In the genomic region with DNA sequence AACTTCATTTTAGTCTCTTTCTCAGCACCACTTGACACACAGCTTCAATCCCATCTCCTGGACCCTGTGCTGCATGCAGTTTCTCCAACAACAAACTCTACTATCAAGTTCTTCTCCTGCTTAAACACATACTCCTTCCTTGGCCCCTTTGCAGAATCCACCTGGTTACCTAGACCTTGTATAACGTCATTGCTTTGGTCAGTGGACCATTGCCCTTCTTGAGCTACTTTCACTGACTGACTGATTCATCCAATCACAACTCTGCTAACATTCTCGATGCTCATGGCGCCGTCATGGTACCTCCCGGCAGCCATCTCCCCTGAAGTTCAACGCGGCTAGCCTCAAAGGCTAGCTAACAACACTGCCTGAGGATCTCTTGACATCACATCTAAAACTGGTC, we compare ENCODE assay signal across 27 mouse cellular contexts. TPM values are rescaled to one million over a fixed set of nuclear protein-coding genes. Genes with fewer than 3 reads are reported as not detected.
"Had no signal": no experiment of that assay in that cellular context is flagged by ENCODE, and none has a peak within 500 bp of the region (broad histone marks: within the 10 kb centered on the region; RNA-seq: fewer than 3 reads in every experiment).

No protein-coding gene starts in this region.

- H3K36me3 ChIP-seq: limb, embryonic 13.5 days; liver, embryonic 12.5 days; liver, embryonic 15.5 days; lung, embryonic 15.5 days; neural tube, embryonic 15.5 days had no signal

- H3K27ac ChIP-seq: left cerebral cortex, adult 2 months; limb, embryonic 13.5 days; liver, embryonic 12.5 days; liver, embryonic 15.5 days; lung, embryonic 15.5 days; midbrain, embryonic 10.5 days; neural tube, embryonic 12.5 days; neural tube, embryonic 15.5 days; stomach, postnatal 0 days had no signal

- DNase-seq: kidney, adult 18-20 months; kidney, postnatal 4 days; layer of hippocampus, postnatal 36 days; liver; lung, postnatal 10 days; midbrain, embryonic 14.5 days; right cerebral cortex, adult 18-20 months; right cerebral cortex, postnatal 14 days; right cerebral cortex, postnatal 4 days; spleen, adult 18-20 months; thymus, adult 2 months; thymus, postnatal 14 days; thymus, postnatal 4 days had no signal

- H3K4me2 ChIP-seq: limb, embryonic 13.5 days; liver, embryonic 12.5 days; liver, embryonic 15.5 days; lung, embryonic 15.5 days; neural tube, embryonic 12.5 days; neural tube, embryonic 15.5 days had no signal

- H3K27me3 ChIP-seq: limb, embryonic 13.5 days; liver, embryonic 12.5 days; liver, embryonic 15.5 days; lung, embryonic 15.5 days; megakaryocyte, embryonic 14.5 days; neural tube, embryonic 12.5 days; neural tube, embryonic 15.5 days had no signal

- H3K4me3 ChIP-seq: left cerebral cortex, adult 2 months; limb, embryonic 13.5 days; liver, embryonic 12.5 days; liver, embryonic 15.5 days; lung, embryonic 15.5 days; midbrain, embryonic 10.5 days; neural tube, embryonic 12.5 days; neural tube, embryonic 15.5 days had no signal

- H3K9me3 ChIP-seq: limb, embryonic 13.5 days; liver, embryonic 12.5 days; liver, embryonic 15.5 days; lung, embryonic 15.5 days; megakaryocyte, embryonic 14.5 days had no signal

- ATAC-seq: liver, embryonic 12.5 days had no signal

- H3K9ac ChIP-seq: limb, embryonic 13.5 days; liver, embryonic 12.5 days; liver, embryonic 15.5 days; lung, embryonic 15.5 days; neural tube, embryonic 12.5 days; neural tube, embryonic 15.5 days had no signal

RNA-seq across cellular contexts. Expression of a gene that starts 43.4 kb away (rescaled TPM):
- total RNA-seq: layer of hippocampus, adult 18-20 months; layer of hippocampus, postnatal 10 days; layer of hippocampus, postnatal 36 days; left cerebral cortex, adult 2 months; left cerebral cortex, postnatal 10 days; left cerebral cortex, postnatal 36 days had no signal
- polyA plus RNA-seq: liver, embryonic 12.5 days; midbrain, embryonic 10.5 days; midbrain, embryonic 14.5 days; neural tube, embryonic 12.5 days; neural tube, embryonic 15.5 days had no signal
